Mouse (Mus musculus): ENCODE measurements around the gene Fezf1.
A peak's percentile ranks its signal among the peaks of the same experiment; 100 is the strongest.

Fezf1 gene

GRCm38 (mm10) chr6:23247512-23248312 is 450 bp downstream of the Fezf1 start:
- DNase-seq (ENCODE audit: low spot score) = no peak

GRCm38 (mm10) chr6:23246790-23247511 is 1.2 kb downstream of the Fezf1 start:
- no peak for DNase-seq (ENCODE audit: low spot score)

- no peak for DNase-seq (ENCODE audit: low spot score)
Measured at GRCm38 (mm10) chr6:23246061-23246789, 1.9 kb downstream of the Fezf1 start.

GRCm38 (mm10) chr6:23245545-23246011 is 2.6 kb downstream of the Fezf1 start:
- DNase-seq (ENCODE audit: low spot score) = no peak

GRCm38 (mm10) chr6:23245121-23245520 is 3.0 kb downstream of the Fezf1 start:
- DNase-seq (ENCODE audit: low spot score) = no peak

- DNase-seq (ENCODE audit: low spot score) = no peak
Measured at GRCm38 (mm10) chr6:23243821-23244760, 4.1 kb downstream of the Fezf1 start.

- DNase-seq (ENCODE audit: low spot score) = no peak
Measured at GRCm38 (mm10) chr6:23211499-23211898, 36.7 kb downstream of the Fezf1 start.

GRCm38 (mm10) chr6:23207791-23208190 is 40.4 kb downstream of the Fezf1 start:
- peak; percentile 3 for DNase-seq (ENCODE audit: low spot score)

GRCm38 (mm10) chr6:23202630-23203029 is 45.5 kb downstream of the Fezf1 start:
- DNase-seq (ENCODE audit: low spot score) = no peak

Measured in layer of hippocampus, adult 11-12 months (tissue).